Mouse (Mus musculus): ENCODE measurements around the gene Ppp1r1b.
"Not testable (repeated sequence)": the region's sequence is repeated elsewhere in the genome, so short reads cannot be mapped to it uniquely, and the experiment has no call there.

The Ppp1r1b gene

GRCm38 (mm10) chr11:98377787-98378186, 29.6 kb downstream of the Ppp1r1b start:
- DNase-seq = no peak

DNA sequence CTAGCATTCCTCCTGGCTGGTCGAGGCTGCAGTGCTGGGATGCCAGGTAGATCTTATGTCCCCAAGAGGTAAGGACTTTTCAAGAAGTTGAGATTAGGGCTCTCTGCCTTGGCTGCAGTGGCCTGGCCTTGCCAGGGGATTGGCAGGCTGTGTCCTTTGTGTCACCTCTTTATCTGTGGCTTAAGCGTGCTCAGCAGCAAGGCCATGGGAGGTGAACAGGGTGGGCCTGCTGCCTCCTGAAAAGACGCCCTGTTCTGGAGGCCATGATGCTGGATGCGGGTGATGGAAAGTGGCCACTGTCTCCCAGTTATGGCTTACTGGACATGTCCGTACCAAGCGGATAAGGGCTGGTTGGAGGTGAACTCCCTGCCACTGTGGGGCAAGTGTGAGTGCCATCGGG, 31.2 kb downstream of the Ppp1r1b start:
- DNase-seq = no peak

GRCm38 (mm10) chr11:98380106-98380505, 31.9 kb downstream of the Ppp1r1b start:
- DNase-seq = peak; percentile 49

- DNase-seq = no peak
Observed at GRCm38 (mm10) chr11:98381651-98382050, 33.4 kb downstream of the Ppp1r1b start.

- DNase-seq = not testable (repeated sequence)
Observed at GRCm38 (mm10) chr11:98382405-98382804, 34.2 kb downstream of the Ppp1r1b start.

- no peak for DNase-seq
Observed at GRCm38 (mm10) chr11:98383261-98384030, 35.2 kb downstream of the Ppp1r1b start, which contains the start of gene Tcap. TSS of gene Tcap (plus strand) at chr11:98383811.

GRCm38 (mm10) chr11:98384216-98384615, 36.0 kb downstream of the Ppp1r1b start:
- DNase-seq = no peak

- DNase-seq = no peak
Observed at GRCm38 (mm10) chr11:98384721-98385637, 36.8 kb downstream of the Ppp1r1b start.

GRCm38 (mm10) chr11:98385638-98386585, 37.7 kb downstream of the Ppp1r1b start, which contains the start of gene Pnmt:
TSS of gene Pnmt (plus strand) at chr11:98386450.
- DNase-seq = no peak

GRCm38 (mm10) chr11:98386596-98386995, 38.4 kb downstream of the Ppp1r1b start:
- DNase-seq = no peak

DNA sequence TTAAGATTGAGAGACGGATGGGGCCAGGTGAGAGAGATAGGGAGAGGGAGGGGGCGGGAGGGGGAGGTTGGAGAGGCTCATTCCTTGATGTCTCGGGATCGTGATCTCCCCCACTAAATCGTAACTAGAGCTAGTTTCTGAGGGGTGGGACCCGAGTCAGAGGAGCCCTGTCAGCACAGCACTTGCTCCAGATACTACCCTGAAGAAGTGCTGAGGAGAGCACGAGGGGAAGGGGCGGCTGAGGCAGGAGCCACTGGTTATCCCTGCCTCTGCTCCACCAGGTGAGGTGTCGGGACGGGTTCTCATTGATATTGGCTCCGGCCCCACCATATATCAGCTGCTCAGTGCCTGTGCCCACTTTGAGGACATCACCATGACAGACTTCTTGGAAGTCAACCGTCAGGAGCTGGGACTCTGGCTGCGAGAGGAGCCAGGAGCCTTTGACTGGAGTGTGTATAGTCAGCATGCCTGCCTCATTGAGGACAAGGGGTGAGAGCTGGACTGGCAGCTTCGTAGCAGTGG, 38.9 kb downstream of the Ppp1r1b start:
- no peak for DNase-seq

- peak; percentile 33 for DNase-seq
Observed at GRCm38 (mm10) chr11:98388282-98388681, 40.1 kb downstream of the Ppp1r1b start.

- peak; percentile 72 for DNase-seq
Observed at GRCm38 (mm10) chr11:98389221-98389780, 41.1 kb downstream of the Ppp1r1b start.

DNA sequence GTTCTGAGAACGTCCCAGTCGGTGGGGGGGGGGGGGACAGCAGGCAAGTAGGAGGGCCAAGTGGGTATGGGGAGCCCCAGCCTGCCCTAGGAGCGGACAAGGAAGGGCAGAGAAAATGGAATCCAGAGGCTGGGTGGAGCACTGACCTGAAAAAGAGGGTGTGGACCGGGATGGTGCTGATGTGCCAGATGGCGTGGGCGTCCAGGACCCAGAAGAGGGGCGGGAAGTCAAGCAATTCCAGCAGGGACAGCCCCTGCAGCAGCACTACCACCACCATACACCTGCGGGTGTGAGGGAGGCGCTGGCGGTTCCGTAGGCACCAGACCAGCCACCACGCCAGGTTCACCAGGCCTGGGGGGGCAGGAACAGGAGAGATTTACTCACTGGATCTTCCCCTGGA, 41.9 kb downstream of the Ppp1r1b start:
- DNase-seq = no peak

GRCm38 (mm10) chr11:98392034-98392433, 43.8 kb downstream of the Ppp1r1b start:
- no peak for DNase-seq

- no peak for DNase-seq
Observed at GRCm38 (mm10) chr11:98392645-98393044, 44.4 kb downstream of the Ppp1r1b start.

GRCm38 (mm10) chr11:98393317-98393716, 45.1 kb downstream of the Ppp1r1b start:
- no peak for DNase-seq

GRCm38 (mm10) chr11:98394301-98394700, 46.1 kb downstream of the Ppp1r1b start:
- DNase-seq = peak; percentile 38

DNA sequence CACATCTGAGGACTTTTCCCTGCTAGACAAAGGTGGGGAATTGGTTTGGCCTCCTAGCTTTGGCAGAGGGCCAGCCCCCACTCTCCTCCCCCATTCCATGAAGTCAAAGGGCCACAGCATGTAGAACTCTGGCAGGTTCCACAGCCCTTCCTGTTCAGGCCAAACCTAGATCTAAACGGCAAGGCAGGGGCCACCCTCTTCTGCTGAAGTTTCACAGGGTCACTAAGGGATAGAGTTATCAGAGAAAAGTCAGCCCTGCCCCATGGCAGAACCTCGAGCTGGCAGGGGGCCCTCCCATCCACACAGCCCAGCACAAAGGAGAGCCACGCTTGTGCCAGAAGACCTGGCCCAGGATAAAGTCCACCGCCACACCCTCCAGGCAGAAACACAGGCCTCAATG, 46.8 kb downstream of the Ppp1r1b start:
- peak; percentile 78 for DNase-seq

DNA sequence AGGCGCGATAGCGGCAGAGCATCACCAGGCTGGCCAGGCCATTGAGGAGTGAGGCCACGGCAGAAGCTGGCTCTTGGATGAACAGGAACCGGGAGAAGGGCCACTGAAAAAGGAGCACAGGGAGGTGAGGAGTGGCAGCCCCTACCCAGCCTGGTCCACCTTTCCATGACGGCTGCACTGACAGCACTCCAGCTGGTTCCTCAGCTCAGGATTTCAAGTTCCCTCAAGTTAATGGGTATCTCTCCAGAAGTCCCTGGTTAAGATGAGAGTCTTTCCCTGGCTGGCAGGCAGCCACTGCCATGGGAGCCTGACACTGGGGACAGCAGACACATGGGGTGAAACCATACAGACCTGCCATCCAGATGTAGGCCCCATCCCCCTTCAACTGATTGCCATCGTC, 49.7 kb downstream of the Ppp1r1b start:
- no peak for DNase-seq

- DNase-seq = peak; percentile 91
Observed at GRCm38 (mm10) chr11:98400161-98400726, 52.0 kb downstream of the Ppp1r1b start, which contains the start of gene Pgap3. TSS of gene Pgap3 (minus strand) at chr11:98400490.
